Mouse (Mus musculus) MEL (cell line): ENCODE measurements at regions not wholly inside any gene's neighbourhood (a gene's known extent, or its start where the extent isn't known, plus 50 kb on each side); places are given as distances from the start of the nearest gene placed in this dataset.

Experiments
- DNase-seq: peaks from one replicate; pipeline ENCODE4 v3.0.0; 2011; ENCODE audit warnings: low read depth, low spot score
- H3K27ac ChIP-seq: 2 replicates; pipeline ENCODE4 v1.5.1; 2012; ENCODE audit warnings: low read depth, mild to moderate bottlenecking, control low read depth, low read length, moderate library complexity; ENCODE audit not compliant: control insufficient read depth
- H3K27me3 ChIP-seq, 2 experiments: fragments of 150-350 bp in 1 of 2; sonication (generic) in 1 of 2; 2 replicates each; pipeline ENCODE4 v1.6.1; 2012; ENCODE audit warnings: low read length in 2 of 2, mild to moderate bottlenecking in 2 of 2, improper control_type of control experiment in 1 of 2, moderate library complexity in 1 of 2; ENCODE audit not compliant: insufficient read depth in 2 of 2, control insufficient read depth in 1 of 2
- H3K36me3 ChIP-seq, 2 experiments: 2 replicates each; pipeline ENCODE4 v1.6.1; 2012 to 2014; ENCODE audit warnings: low read length in 2 of 2, improper control_type of control experiment in 1 of 2, inconsistent platforms in 1 of 2, mild to moderate bottlenecking in 1 of 2; ENCODE audit not compliant: insufficient read depth in 2 of 2, control insufficient read depth in 1 of 2
- H3K4me1 ChIP-seq, 2 experiments: fragments of 150-350 bp in 1 of 2; sonication (generic) in 1 of 2; 2 replicates each; pipeline ENCODE4 v1.6.1; 2012; ENCODE audit warnings: low read length in 2 of 2, improper control_type of control experiment in 1 of 2, mild to moderate bottlenecking in 1 of 2; ENCODE audit not compliant: insufficient read depth in 2 of 2, control insufficient read depth in 1 of 2
- H3K4me3 ChIP-seq, 2 experiments: fragments of 150-350 bp in 1 of 2; sonication (generic) in 1 of 2; 2 replicates each; pipeline ENCODE4 v1.5.1; 2012; ENCODE audit warnings: low read depth in 2 of 2, low read length in 2 of 2, mild to moderate bottlenecking in 2 of 2, moderate library complexity in 2 of 2, control low read depth in 1 of 2, improper control_type of control experiment in 1 of 2; ENCODE audit not compliant: control insufficient read depth in 1 of 2, insufficient read depth in 1 of 2
- H3K79me2 ChIP-seq: 2 replicates; pipeline ENCODE4 v1.6.1; 2012; ENCODE audit warnings: mild to moderate bottlenecking, low read length, moderate library complexity; ENCODE audit not compliant: control insufficient read depth, poor library complexity, insufficient read depth
- H3K9ac ChIP-seq: 2 replicates; pipeline ENCODE4 v1.6.1; 2012; ENCODE audit warnings: low read depth, mild to moderate bottlenecking, control low read depth, low read length, moderate library complexity; ENCODE audit not compliant: control insufficient read depth, poor library complexity, severe bottlenecking
- H3K9me3 ChIP-seq: fragments of 150-350 bp; sonication (generic); replicated peaks from 2 replicates; pipeline ENCODE4 v1.6.1; 2012; ENCODE audit warnings: mild to moderate bottlenecking, low read length, improper control_type of control experiment, moderate library complexity; ENCODE audit not compliant: insufficient read depth
- CHD1 ChIP-seq: IDR thresholded peaks from 2 replicates; pipeline ENCODE4 v1.6.1; 2012; ENCODE audit warnings: low read depth, mild to moderate bottlenecking, inconsistent platforms, low read length, improper control_type of control experiment
- CHD2 ChIP-seq: IDR thresholded peaks from 2 replicates; pipeline ENCODE4 v1.6.1; 2011; ENCODE audit warnings: low read length, improper control_type of control experiment
- GABPA ChIP-seq: IDR thresholded peaks from 2 replicates; pipeline ENCODE4 v1.6.1; 2012; ENCODE audit warnings: low read depth, mild to moderate bottlenecking, inconsistent platforms, low read length, improper control_type of control experiment, moderate library complexity
- GATA1 ChIP-seq: IDR thresholded peaks from 2 replicates; pipeline ENCODE4 v1.6.1; 2011; ENCODE audit warnings: low read depth, low read length, improper control_type of control experiment
- HCFC1 ChIP-seq: IDR thresholded peaks from 2 replicates; pipeline ENCODE4 v1.6.1; 2012; ENCODE audit warnings: low read depth, mild to moderate bottlenecking, inconsistent platforms, low read length, improper control_type of control experiment, moderate library complexity
- MAFK ChIP-seq: IDR thresholded peaks from 2 replicates; pipeline ENCODE4 v1.6.1; 2011; ENCODE audit warnings: low read depth, mild to moderate bottlenecking, low read length, improper control_type of control experiment, borderline replicate concordance
- NELFE ChIP-seq: IDR thresholded peaks from 2 replicates; pipeline ENCODE4 v1.6.1; 2011; ENCODE audit warnings: low read depth, low read length, improper control_type of control experiment
- NRF1 ChIP-seq: IDR thresholded peaks from 2 replicates; pipeline ENCODE4 v1.6.1; 2014; ENCODE audit warnings: low read depth, mild to moderate bottlenecking, inconsistent platforms, low read length, improper control_type of control experiment, moderate library complexity; ENCODE audit not compliant: poor library complexity, insufficient read depth, severe bottlenecking
- POLR2A ChIP-seq, 2 experiments: IDR thresholded peaks; 2 replicates each; pipeline ENCODE4 v1.6.1; 2011 to 2012; ENCODE audit warnings: low read length in 2 of 2, mild to moderate bottlenecking in 2 of 2, control low read depth in 1 of 2, improper control_type of control experiment in 1 of 2, low read depth in 1 of 2, moderate library complexity in 1 of 2; ENCODE audit not compliant: control insufficient read depth in 1 of 2, insufficient read depth in 1 of 2, poor library complexity in 1 of 2
- POLR2AphosphoS5 ChIP-seq: IDR thresholded peaks from 2 replicates; pipeline ENCODE4 v1.6.1; 2012; ENCODE audit warnings: low read depth, borderline replicate concordance, mild to moderate bottlenecking, inconsistent platforms, low read length, moderate library complexity, mixed read lengths
- TCF12 ChIP-seq: IDR thresholded peaks from 2 replicates; pipeline ENCODE4 v1.6.1; 2014; ENCODE audit warnings: low read depth, mild to moderate bottlenecking, inconsistent platforms, low read length, improper control_type of control experiment, moderate library complexity
- UBTF ChIP-seq: IDR thresholded peaks from 2 replicates; pipeline ENCODE4 v1.6.1; 2012; ENCODE audit warnings: low read depth, mild to moderate bottlenecking, inconsistent platforms, low read length, improper control_type of control experiment, moderate library complexity, borderline replicate concordance; ENCODE audit not compliant: insufficient read depth
- USF1 ChIP-seq: IDR thresholded peaks from 2 replicates; pipeline ENCODE4 v1.6.1; 2014; ENCODE audit warnings: low read depth, mild to moderate bottlenecking, inconsistent platforms, low read length, improper control_type of control experiment, moderate library complexity
- ZNF384 ChIP-seq: IDR thresholded peaks from 2 replicates; pipeline ENCODE4 v1.6.1; 2012; ENCODE audit warnings: low read depth, mild to moderate bottlenecking, inconsistent platforms, low read length, improper control_type of control experiment

DNA sequence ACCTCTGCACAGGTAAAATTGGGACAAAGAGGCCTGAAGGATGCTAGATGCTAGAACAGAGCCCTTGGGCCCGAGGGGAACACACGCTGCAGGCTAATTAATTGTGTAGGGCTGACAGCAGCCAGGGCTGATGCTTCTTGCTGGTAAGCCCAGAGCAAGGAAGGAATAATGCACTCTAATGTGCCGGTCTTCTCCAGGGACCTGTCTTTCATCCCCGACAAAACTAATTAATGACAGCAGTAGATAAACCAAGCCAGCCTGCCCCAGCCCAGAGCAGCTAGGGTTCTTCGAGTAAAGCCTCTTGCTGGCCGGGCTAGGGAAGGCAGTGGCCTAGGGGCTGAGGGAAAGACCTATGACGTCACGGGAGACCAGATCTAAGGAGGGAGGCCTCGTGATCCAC is 124.1 kb upstream of the Unc5b start:
- DNase-seq = no peak
- Histone ChIP-seq H3K36me3 (no peaks in the 10 kb centered on the region), H3K27ac (no peak overlapping the region), H3K4me3 (no peak overlapping the region), H3K9me3 (no peaks in the 10 kb centered on the region), H3K9ac (no peak overlapping the region), H3K27me3 (no peaks in the 10 kb centered on the region), H3K79me2 (no peaks in the 10 kb centered on the region), H3K4me1 (no peaks in the 10 kb centered on the region)
- no peak for TF ChIP-seq USF1
- no peak for TF ChIP-seq NRF1
- TF ChIP-seq POLR2AphosphoS5 = no peak
- TF ChIP-seq UBTF = no peak
- no peak for TF ChIP-seq POLR2A (IDR thresholded peaks at IDR 0.05; ENCODE audit: control insufficient read depth in 1 of 2, insufficient read depth in 1 of 2, low read depth in 1 of 2, low read length in 2 of 2, poor library complexity in 1 of 2)
- TF ChIP-seq TCF12 = no peak

GRCm38 (mm10) chr10:60952495-60952894 is 121.1 kb upstream of the Unc5b start:
- Histone ChIP-seq H3K4me3 (no peak overlapping the region), H3K79me2 (no peaks in the 10 kb centered on the region), H3K9me3 (no peaks in the 10 kb centered on the region), H3K9ac (no peak overlapping the region), H3K36me3 (no peaks in the 10 kb centered on the region), H3K4me1 (no peaks in the 10 kb centered on the region), H3K27me3 (no peaks in the 10 kb centered on the region), H3K27ac (no peak overlapping the region)
- TF ChIP-seq HCFC1 (no peak), MAFK (no peak), NELFE (no peak), GATA1 (no peak), CHD1 (no peak), POLR2A (IDR thresholded peaks at IDR 0.05; ENCODE audit: control insufficient read depth in 1 of 2, insufficient read depth in 1 of 2, low read depth in 1 of 2, low read length in 2 of 2, poor library complexity in 1 of 2) (no peak), ZNF384 (no peak), GABPA (no peak), CHD2 (no peak)
- no peak for DNase-seq

- Histone ChIP-seq H3K79me2 (no peaks in the 10 kb centered on the region), H3K4me3 (no peak overlapping the region), H3K9ac (no peak overlapping the region), H3K36me3 (no peaks in the 10 kb centered on the region), H3K27me3 (no peaks in the 10 kb centered on the region), H3K27ac (no peak overlapping the region), H3K9me3 (no peaks in the 10 kb centered on the region), H3K4me1 (no peaks in the 10 kb centered on the region)
- TF ChIP-seq HCFC1 = no peak
- no peak for DNase-seq
Observed at GRCm38 (mm10) chr10:60948983-60949677, 117.7 kb upstream of the Unc5b start.
